Mouse (Mus musculus) CD4-positive helper T cell, adult 2 months (primary cell): ENCODE measurements around the gene Nlgn1.

ENCODE experiments used
- DNase-seq: peaks from one replicate; pipeline ENCODE4 v3.0.0-alpha.2; 2012; ENCODE audit warnings: low read depth, missing footprints, low spot score

Gene Nlgn1

DNA sequence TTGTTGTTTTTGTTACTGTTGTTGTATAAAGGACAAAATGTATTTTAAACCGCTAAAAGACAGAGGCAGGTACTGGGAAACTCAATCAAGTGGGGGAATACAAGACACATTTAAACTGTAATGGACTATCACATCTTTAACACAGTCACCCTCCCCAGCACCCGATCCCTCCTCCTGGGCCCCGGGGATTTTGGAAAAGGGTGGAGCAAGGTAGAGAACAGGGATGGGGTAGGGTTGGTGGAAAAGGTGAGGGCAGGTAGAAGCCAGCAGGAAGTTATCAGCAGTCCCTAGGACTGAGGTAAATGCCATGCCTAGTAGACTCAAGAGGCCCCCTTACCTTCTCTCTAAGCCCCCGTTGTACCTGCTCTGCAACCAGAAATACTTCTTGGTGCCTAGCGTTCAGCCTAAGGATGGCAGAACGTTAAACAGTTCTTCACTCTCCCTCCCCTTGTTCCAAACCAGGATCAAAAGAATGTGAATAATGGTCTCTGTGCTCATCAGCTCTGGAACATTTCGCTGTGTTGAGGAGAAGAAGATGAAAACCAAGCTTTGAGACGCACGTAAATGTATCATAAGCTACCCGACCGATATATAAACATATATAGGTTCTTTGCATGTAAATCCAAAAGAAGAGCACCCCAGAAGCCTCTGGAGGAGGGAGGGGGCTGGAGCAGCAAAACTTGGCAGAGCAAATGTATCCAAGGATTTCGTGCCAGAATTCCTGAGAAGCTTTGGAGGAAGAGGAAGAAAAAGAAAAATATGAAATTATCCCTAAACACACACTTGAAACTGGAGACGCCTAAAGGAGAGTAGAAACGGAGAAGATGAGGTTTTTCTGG, at the start of gene Nlgn1:
Gene Nlgn1, minus strand, starts transcription at position 61 of the 839 bp plus-strand sequence.
- DNase-seq = no peak

DNA sequence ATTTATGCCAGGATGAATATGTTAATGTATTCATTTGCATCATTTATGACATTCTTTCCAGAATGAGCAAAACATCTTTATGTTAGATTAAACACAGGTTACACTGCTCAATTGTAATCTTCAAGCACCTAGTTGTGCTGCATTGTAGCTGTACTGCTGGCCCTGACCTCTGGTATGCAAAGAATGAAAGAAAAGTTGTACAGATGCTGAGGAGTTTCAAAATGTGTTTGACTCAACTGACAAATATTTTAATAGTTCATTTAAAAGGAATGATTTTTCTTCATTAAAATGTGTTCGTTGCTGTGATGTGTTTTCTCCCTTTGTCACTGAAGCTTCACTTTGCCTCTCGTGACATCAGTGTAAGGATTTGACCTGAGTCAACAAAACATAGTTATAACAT, 46.0 kb upstream of the Nlgn1 start:
- DNase-seq = no peak

DNA sequence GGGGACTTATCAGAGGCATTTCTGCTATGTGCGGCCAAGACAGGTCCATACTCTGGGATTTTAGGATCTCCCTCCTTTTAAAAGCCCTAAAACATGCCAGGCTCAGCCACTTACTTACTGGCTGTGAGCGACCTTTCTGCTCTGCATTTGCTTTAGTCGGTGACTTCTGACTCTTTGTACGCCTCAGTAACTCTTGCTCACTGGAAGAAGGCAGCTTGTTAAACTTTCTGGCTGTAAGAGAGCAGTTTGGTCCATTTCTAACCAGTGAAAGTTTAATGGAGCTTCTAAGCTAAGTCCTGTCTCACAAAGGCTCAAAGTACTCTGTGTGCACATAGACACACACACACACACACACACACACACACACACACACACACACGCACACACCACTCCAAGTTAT, 22.8 kb upstream of the Nlgn1 start:
- no peak for DNase-seq

DNA sequence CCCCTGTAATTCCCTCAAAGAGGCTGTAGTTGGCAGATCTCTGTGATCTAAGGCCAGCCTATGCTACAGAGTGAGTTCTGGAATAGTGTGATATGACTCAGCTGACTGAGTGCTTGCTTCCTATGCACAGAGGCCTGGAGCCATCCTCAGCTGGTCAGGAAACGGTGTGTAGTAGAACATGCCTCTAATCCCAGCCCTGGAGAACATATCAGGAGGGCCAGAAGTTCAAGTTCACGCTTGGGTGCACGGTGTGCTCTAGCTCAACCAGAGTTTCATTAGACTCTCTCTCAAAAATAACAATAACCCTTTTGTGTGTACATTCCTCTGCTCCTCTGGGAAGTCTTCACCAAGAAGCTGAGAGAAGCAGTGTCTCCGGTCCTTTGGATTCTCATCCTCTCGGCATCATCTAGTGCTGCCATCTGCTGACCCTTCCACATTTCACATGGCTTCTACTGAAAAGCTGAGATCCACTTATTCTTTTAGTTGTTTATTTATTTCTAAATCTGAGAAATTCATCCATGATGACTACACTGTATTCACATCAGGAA, 22.3 kb upstream of the Nlgn1 start:
- DNase-seq = no peak

DNA sequence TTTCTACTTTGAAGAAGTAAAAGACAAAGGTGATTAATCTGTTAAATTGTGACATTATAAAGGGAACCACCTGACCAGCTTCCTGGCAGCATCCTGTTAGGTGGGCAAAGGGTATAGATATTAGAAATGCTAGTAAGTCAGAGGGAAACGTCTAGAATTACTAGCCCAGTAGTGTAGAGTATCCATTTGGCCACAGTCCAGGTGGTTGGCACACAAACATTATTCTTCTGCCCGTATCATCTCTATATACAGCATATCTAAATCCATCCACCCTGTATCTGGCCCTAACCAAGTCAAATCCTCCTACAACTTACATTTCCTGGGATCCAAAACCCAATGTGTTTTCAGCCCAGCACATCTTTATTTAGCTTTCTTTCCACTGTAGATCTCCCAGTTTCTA, 5.2 kb upstream of the Nlgn1 start:
- DNase-seq = no peak

DNA sequence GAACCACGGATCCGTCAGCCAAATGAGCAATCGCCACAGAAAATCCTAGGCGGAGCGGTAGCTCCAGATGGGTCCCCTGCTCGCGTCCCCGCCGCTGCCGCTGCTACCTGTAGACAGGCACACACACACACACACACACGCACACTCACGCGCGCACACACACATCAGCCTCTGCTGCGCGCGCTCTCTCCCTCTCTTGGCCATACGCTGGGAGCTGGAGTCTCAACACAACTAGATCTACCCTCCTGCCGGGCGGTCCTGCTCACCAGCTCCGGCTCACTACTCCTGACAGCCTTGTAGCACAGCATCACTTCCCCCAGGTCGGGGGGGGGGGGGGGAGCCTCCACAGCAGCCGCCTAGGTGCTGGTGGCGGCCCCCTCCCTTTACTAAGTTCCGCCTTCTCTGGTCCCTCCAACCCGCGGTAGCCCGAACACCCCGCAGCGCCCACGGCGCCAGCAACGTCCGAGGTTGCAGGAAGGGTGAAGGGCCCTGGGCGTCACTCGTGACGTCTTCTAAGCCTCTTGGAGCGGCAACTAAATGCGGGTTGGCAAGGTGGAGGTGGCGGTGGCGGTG, 1.1 kb upstream of the Nlgn1 start:
- DNase-seq = no peak

DNA sequence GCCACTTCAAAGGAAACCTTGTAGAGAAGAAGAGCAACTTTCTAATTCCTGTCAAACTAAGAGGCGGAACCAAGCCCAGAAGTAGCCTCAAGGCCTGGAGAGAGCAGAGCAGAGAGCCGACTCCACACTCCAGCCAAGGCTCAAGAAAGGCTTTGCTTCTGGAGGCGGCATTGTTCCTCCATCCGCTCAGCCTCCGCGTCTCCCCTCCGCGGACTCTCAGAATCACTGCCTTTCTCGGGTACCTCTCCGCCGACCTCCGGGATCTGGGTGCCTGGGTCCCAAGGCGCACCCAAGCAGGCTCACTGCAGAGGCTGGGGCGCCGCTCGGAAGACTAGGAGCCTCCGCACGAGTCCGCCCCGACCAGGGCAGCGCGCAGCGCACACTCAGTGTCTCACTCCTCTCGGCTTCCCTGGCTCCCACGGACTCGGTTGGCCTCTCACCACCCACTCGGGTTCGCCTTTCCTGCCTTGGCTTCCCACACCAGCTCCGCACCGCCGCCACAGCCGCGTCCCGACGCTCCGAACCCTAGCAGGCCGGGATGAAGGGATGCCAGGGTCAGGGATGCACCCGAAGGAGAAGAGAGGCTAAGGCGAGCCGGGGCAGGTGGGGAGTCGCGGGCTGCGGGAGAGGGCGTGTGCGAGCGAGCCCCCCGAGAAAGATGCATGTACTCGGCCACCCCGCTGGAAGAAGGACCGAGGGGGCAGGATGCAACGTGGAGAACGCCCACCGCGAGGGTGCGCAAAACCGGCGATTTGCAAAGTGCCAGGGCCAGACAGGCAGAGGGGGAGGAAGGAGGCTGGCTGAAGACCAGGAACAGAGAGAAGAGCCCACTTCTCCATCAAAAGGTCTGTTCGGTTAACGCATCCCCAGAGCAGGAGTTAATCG, 841 bp downstream of the Nlgn1 start:
- DNase-seq = no peak

DNA sequence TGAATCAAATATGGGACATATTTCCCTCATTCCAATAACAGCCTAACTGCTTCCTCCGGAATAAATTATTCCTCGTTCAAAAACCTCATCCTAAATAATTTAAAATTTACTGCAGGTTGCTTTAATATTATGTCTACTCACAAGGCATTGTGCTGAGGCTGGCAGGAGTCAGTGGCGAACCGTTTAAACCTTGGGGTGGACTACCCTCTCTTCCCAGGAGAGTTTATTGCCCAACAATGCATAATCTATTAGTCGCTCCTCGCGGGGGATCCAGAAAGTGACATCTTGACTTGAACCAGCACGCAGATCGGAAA, 1.4 kb downstream of the Nlgn1 start:
- DNase-seq = no peak

DNA sequence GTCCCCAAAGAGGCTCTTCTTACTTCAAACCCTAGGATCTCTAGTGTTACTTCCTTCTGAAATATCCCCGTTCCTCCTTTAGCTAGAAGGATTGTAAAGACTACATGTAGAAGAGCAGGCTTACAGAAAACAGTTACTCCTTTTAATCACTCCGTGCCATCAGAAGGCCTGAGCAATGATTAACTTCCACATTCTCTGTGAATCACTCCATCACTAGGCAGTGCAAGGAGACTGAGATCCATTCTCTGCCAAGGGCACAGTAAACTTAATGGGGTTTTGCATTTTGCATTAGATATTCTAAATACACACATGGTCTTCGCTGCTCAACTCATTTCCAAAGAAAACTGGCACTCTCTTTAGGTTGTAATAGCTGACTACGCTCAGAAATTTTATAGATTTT, 2.2 kb downstream of the Nlgn1 start:
- DNase-seq = no peak

DNA sequence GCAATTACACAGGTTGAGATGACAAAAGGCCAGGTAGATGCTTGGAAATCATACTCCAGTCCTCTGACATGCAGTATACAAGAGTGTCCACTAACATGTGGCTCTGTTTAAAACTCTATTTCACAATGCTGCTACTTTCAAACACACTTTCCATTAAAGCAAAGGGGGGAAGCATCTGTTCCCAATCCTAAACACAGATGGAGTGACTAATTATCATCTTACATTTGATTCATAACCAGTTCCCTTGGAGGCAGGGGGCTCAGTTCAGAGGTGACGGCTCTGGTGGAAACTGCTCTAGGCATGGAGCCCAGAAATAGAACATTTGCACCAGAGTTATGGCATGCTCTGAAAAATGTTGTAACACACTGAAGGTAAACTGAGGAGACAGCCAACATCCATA, 7.8 kb downstream of the Nlgn1 start:
- no peak for DNase-seq

DNA sequence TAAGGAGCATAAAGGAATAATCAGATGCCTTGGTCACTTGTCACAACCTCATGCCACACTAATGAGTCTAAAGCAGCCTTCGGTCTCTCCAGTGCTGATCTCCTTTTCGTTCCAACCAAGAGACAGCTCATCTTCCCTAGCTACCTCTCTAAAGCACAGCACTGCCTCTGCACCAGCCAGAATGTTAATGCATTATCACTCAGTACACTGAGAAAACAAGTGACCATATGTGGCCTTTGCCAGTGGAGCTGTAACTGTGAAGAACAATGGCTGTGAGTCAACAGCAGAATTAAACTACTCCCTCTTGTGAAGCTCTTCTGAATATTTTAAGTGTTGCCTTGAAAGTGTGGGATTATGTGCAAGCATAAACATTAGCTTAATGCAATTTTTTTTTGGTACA, 14.9 kb downstream of the Nlgn1 start:
- DNase-seq = no peak

DNA sequence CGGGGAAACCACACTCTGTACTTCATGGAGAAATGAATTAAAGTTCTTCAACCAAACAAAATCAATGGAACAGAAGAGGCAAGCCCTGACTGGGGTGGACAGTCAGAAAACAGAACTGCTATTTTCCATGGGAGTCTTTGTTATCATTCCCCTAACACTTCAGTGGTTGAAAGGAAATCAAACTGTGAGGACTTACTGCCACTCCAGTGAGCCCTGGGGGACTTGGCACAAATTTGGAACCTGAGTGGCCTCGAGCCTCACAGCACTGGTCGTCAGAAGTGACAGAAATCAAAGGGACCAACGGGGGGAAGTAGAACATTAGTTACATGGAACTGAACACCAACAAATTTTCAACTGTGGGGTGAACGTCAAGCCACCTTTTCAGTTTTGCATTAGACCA, 34.4 kb downstream of the Nlgn1 start:
- DNase-seq = no peak

DNA sequence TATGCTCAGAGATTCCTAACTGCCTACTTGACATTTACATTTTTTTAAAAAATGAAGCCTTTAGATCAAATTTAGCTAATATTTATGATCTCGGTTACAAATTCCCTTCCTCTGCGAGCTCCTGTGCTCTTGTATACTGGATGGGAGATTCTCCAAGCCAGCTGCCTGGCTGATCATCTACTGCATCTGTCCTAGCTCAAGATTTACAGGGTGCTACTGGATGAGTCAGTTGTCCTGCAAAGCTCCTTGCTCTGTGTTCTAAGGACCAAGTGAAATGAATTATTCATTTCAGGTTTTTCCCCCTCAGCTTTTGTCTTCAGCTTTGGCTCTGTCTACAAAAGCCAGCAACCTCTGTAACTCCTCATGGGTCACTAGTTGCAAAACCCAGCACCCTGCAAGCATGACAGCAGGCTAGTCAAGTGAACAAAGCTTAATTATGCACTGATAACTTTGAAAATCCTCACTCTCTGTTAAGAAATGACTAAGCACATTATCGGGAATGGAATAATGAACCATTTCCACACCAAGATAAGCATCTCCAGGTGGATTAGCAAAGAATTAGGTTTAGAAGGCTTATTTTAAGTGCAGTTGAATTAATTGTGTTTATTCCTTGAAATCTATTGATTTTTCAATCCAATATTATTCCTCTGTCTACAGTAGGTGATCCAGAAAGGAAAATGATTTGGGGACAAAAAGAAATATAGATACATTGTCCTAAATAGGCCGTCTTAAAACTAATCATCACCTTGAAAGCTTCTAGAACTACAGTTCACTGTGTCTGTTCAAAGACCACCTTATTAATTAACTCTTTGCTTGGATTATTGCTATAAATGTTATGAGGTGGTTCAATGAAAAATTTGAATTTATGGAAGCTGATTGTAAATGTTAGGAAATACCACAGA, 61.1 kb downstream of the Nlgn1 start:
- DNase-seq = no peak

DNA sequence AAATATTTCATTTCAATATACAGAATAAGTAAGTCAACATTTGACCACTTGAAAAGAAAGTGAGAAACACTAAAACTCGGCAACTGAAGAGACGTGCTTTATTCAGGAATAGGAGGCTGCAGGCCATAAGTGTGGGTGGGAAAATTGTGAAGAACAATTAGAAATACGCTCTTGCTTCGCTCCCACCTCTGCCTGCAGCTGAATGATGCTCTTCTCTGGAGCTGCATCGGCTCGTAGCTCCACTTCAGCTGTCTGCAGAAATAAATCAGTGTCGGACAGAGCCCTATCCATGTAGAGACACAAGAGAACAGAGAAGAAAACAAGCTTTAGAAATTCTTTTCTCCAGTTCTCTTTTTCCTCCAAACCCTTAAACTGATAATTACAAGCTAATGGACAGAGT, 85.7 kb downstream of the Nlgn1 start:
- DNase-seq = no peak

DNA sequence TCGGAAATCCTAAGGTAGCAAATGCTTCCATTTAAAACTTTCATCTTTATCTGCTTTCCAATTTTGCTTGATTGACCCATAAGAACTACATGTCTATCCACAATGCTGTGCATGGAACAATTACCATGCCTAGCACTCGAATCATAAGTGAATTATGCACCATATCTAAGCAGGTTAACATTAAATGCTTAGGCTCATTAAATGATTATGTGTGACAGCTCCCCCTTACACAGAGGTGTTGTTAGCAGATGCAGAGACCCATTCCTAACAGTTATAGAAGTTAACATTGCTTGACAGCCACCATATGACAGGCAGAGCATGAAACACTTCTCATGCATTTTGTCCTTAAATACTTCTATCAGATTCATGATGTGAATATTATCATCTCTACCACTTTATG, 89.0 kb downstream of the Nlgn1 start:
- DNase-seq = no peak

DNA sequence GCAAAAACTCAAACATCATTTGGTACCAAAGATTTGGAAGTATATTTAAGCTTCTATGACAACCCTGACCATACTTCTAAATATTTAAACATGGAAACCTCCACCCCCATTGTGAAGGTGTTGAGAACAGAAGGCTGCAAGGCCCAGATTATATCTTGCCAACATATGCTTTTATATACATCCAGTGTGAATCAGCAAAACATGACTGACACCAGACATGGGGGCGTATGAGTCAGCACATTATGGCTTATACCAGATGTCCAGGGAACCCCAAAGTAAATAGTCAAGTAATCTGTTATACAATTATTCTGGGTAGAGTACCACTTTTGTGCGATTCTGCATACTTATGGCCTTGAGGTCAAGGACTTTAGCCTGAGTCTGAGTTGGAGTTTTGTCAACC, 102.3 kb downstream of the Nlgn1 start:
- no peak for DNase-seq

DNA sequence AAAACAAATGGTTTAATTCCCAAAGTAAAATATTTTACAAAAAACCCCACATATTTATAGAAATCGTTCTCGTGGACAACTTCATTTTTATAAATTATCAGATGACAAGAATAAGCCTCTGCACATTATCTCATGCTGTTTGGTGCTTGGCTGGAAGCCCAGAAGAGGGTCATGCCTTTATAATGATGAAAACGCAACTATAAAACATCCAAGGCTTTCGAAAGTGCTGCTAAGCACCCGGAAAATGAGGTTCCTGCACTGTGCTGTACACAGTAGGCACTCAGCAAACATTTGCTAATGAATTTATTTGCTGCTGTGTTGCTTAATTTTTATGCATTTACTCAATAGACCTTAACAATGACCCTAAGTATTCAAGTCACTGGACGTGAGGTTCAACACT, 103.4 kb downstream of the Nlgn1 start:
- no peak for DNase-seq

DNA sequence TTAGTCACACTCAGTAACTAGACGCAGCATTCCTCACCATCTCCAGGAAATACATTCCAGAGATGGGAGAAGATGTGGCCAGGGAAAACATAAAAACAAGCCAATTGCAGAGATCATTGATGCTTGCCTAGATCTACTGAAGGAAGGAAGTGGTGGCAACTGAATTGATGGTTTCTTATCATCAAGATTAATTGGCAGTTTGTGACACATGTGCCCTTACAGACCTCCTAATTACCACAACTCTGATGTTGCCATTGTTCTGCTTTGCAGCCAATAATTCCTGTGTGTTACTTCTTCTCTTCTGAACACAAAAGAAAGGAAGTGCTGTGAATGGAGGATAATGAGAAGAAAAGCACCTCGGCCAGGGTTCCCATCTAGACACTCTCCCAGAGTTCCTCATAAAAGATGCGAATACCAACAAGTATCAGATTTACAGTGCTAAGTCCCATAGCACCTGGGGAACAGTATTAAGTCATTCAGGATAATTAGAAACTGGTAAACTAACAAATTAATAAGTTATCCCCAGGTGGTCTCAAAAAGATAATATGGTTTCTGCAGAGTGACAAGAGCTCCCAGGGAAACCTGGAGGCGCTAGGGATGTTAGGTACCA, 104.0 kb downstream of the Nlgn1 start:
- DNase-seq = no peak

DNA sequence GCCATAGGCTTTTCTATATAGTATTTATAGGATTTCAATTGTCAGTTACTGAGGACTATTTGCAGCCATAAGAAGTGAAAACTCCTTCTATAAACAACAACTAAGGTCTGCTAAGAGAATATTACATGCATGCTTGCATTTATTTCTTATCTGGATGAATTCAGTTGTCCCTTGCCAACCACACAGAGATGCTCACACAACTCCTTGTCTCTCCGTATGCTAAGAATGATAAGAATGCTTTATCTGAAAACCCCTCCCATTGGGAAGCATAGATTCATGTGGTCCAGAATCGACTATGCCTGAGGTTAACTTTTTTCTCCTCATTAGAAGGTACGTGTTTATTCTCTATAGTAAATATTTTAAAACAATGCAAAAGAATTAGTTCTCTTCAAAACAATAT, 108.8 kb downstream of the Nlgn1 start:
- DNase-seq = no peak

DNA sequence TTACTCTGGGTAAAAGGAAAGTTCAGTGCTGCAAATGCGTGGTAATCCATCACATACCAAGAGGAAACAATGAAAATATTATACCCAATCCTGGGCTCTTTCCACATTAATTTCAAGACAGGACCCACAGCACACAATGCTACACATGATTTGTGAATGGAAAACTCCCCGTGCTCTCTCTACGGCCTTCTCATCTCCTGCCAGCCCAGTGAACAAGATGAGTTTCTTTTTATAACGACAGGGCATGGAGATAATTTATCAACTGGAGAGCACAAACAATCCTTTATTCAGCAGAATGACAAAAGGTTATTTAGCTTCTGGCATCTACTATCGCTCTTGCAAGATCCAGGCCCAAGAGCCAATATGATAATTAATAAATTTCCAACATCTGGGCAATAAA, 116.0 kb downstream of the Nlgn1 start:
- no peak for DNase-seq

DNA sequence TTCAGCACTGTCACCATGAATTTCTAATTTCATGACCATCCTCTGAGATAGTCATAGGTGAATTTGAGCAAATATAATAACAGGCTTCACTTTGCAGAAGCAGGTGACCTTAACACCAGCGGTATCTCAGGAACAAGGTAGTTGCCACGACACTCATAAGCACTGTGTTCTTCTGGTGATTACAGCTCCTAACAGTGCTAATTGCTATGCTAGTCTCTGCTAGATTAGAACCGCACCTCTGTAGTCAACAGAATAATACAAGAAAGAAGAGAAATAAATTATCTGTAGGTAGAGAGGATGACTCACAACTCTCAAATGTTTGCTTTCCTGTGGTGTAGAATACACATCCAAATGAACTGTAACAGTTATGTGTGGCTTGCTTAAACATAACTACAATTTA, 129.6 kb downstream of the Nlgn1 start:
- no peak for DNase-seq
